ENCODE assay signal across 23 mouse cellular contexts in the genomic region with DNA sequence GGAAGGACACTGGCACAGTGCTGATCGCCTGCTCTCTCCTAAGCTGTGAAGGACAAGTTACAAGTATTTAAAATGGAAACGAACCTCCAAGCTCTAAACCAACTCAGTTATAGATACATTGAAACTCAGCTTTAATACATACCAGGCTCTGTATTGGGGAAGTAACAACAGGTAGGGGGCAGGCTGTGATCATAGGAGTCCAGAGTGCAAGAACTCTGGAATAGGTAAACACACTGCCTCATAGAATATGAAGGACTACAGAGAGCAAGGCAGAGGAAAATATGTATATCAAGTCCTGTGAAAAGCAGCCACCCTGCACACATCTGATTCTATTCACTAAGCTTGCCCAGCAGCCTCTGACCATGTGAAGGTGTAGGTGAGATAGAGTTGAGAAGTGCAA.
DNase-seq lines count a peak whose midpoint lies in the region; ATAC-seq and TF ChIP-seq lines count a peak whose summit lies in the region.
"Had no signal": no experiment of that assay in that cellular context is flagged by ENCODE, and none has a peak within 500 bp of the region (broad histone marks: within the 10 kb centered on the region; RNA-seq: fewer than 3 reads in every experiment).

No protein-coding gene starts in this region.

- peak; percentile 41; the same call in 1 of the 2 replicates for ATAC-seq in frontal cortex, adult (ENCODE audit: low TSS enrichment)
- ATAC-seq in midbrain, embryonic 14.5 days (ENCODE audit: low FRiP score, low TSS enrichment) = no peak
- no peak for ATAC-seq in midbrain, embryonic 16.5 days
- ATAC-seq in stomach, postnatal 0 days (ENCODE audit: low FRiP score, low TSS enrichment) = no peak
- ATAC-seq: forebrain, embryonic 15.5 days had no signal

- H3K4me2 ChIP-seq in midbrain, embryonic 14.5 days (ENCODE audit: low read length) = no peak overlapping the region
- no peak overlapping the region for H3K4me2 ChIP-seq in midbrain, embryonic 16.5 days (ENCODE audit: low read length)
- no peak overlapping the region for H3K4me2 ChIP-seq in stomach, postnatal 0 days (replicated peaks; ENCODE audit: low read depth)
- H3K4me2 ChIP-seq: forebrain, embryonic 15.5 days; heart, embryonic 13.5 days; limb, embryonic 13.5 days; lung, embryonic 15.5 days; midbrain, embryonic 12.5 days; neural tube, embryonic 15.5 days; stomach, embryonic 15.5 days had no signal

- no peak overlapping the region for H3K9ac ChIP-seq in midbrain, embryonic 14.5 days (replicated peaks; ENCODE audit: low read length)
- H3K9ac ChIP-seq in midbrain, embryonic 16.5 days (ENCODE audit: low read depth, low read length) = no peak overlapping the region
- H3K9ac ChIP-seq in stomach, postnatal 0 days (ENCODE audit: low read length) = no peak overlapping the region
- H3K9ac ChIP-seq: forebrain, embryonic 15.5 days; heart, embryonic 13.5 days; limb, embryonic 13.5 days; lung, embryonic 15.5 days; midbrain, embryonic 12.5 days; neural tube, embryonic 15.5 days; stomach, embryonic 15.5 days had no signal

- TF ChIP-seq CTCF in layer of hippocampus, adult 2 months (conservative IDR thresholded peaks at IDR 0.05) = peak; percentile 50
- peak; percentile 55 for TF ChIP-seq CTCF in stomach, postnatal 0 days (IDR thresholded peaks at IDR 0.05; ENCODE audit: low read depth)

- no peak overlapping the region for H3K4me3 ChIP-seq in layer of hippocampus, adult 2 months
- H3K4me3 ChIP-seq in midbrain, embryonic 14.5 days (replicated peaks; ENCODE audit: low read depth, low read length) = no peak overlapping the region
- H3K4me3 ChIP-seq in midbrain, embryonic 16.5 days (ENCODE audit: low read depth, low read length) = no peak overlapping the region
- no peak overlapping the region for H3K4me3 ChIP-seq in stomach, postnatal 0 days (ENCODE audit: low read depth, low read length)
- H3K4me3 ChIP-seq: forebrain, embryonic 15.5 days; heart, embryonic 13.5 days; limb, embryonic 13.5 days; lung, embryonic 15.5 days; midbrain, embryonic 12.5 days; neural tube, embryonic 15.5 days; stomach, embryonic 15.5 days had no signal

- H3K4me1 ChIP-seq in midbrain, embryonic 14.5 days (ENCODE audit: control insufficient read depth, insufficient read depth, low read length) = no peaks in the 10 kb centered on the region
- no peaks in the 10 kb centered on the region for H3K4me1 ChIP-seq in midbrain, embryonic 16.5 days (ENCODE audit: control insufficient read depth, insufficient read depth, low read length)
- H3K4me1 ChIP-seq in stomach, postnatal 0 days (replicated peaks; ENCODE audit: control insufficient read depth, insufficient read depth) = no peaks in the 10 kb centered on the region
- H3K4me1 ChIP-seq: limb, embryonic 13.5 days; lung, embryonic 15.5 days; midbrain, embryonic 12.5 days; neural tube, embryonic 15.5 days; stomach, embryonic 15.5 days had no signal

- H3K27ac ChIP-seq in layer of hippocampus, adult 2 months = no peak overlapping the region
- no peak overlapping the region for H3K27ac ChIP-seq in midbrain, embryonic 14.5 days (replicated peaks; ENCODE audit: low read depth, low read length)
- no peak overlapping the region for H3K27ac ChIP-seq in midbrain, embryonic 16.5 days (ENCODE audit: low read length)
- no peak overlapping the region for H3K27ac ChIP-seq in stomach, postnatal 0 days (replicated peaks)
- H3K27ac ChIP-seq: forebrain, embryonic 15.5 days; heart, embryonic 13.5 days; limb, embryonic 13.5 days; lung, embryonic 15.5 days; midbrain, embryonic 12.5 days; neural tube, embryonic 15.5 days; stomach, embryonic 15.5 days had no signal

- no peaks in the 10 kb centered on the region for H3K27me3 ChIP-seq in midbrain, embryonic 14.5 days (ENCODE audit: control insufficient read depth, insufficient read depth, low read length)
- H3K27me3 ChIP-seq in midbrain, embryonic 16.5 days (ENCODE audit: control insufficient read depth, insufficient read depth, low read depth, low read length) = no peaks in the 10 kb centered on the region
- H3K27me3 ChIP-seq in stomach, postnatal 0 days (ENCODE audit: control insufficient read depth, insufficient read depth, low read length) = no peaks in the 10 kb centered on the region
- H3K27me3 ChIP-seq: forebrain, embryonic 15.5 days; heart, embryonic 13.5 days; limb, embryonic 13.5 days; lung, embryonic 15.5 days; midbrain, embryonic 12.5 days; neural tube, embryonic 15.5 days; stomach, embryonic 15.5 days had no signal

- H3K9me3 ChIP-seq in midbrain, embryonic 14.5 days (ENCODE audit: control insufficient read depth, low read length) = no peaks in the 10 kb centered on the region
- no peaks in the 10 kb centered on the region for H3K9me3 ChIP-seq in midbrain, embryonic 16.5 days (replicated peaks; ENCODE audit: control insufficient read depth, low read length, poor library complexity, severe bottlenecking)
- H3K9me3 ChIP-seq in stomach, postnatal 0 days (ENCODE audit: control insufficient read depth, low read length) = no peaks in the 10 kb centered on the region
- H3K9me3 ChIP-seq: forebrain, embryonic 15.5 days; heart, embryonic 13.5 days; limb, embryonic 13.5 days; lung, embryonic 15.5 days; midbrain, embryonic 12.5 days; neural tube, embryonic 15.5 days; stomach, embryonic 15.5 days had no signal

- 86% methylated on average over 2 of the region's 2 CpGs for WGBS in midbrain, embryonic 14.5 days
- 82% methylated on average over 2 of the region's 2 CpGs for WGBS in midbrain, embryonic 16.5 days
- WGBS in stomach, postnatal 0 days = 84% methylated on average over 2 of the region's 2 CpGs

- TF ChIP-seq EP300 in stomach, postnatal 0 days (optimal IDR thresholded peaks at IDR 0.05) = no peak

- no peak for DNase-seq in frontal cortex, postnatal 14 days (ENCODE audit: low spot score in 2 of 2)
- DNase-seq in layer of hippocampus, adult 2 months (ENCODE audit: low spot score in 2 of 2) = no peak
- no peak for DNase-seq in layer of hippocampus, postnatal 36 days
- DNase-seq in midbrain, embryonic 14.5 days = peak; percentile 18
- no peak for DNase-seq in stomach, postnatal 0 days (ENCODE audit: low spot score)
- DNase-seq in adrenal gland, postnatal 4 days (ENCODE audit: low spot score in 2 of 2) = no peak
- DNase-seq: adrenal gland, adult 2 months; cerebellum, postnatal 10 days; embryo, embryonic 11 days; kidney, adult 8-10 months; kidney, postnatal 4 days; right cerebral cortex, postnatal 14 days; spleen, adult 18-20 months; thymus, adult 2 months had no signal

- H3K36me3 ChIP-seq in midbrain, embryonic 14.5 days (ENCODE audit: control insufficient read depth, insufficient read depth, low read length) = no peaks in the 10 kb centered on the region
- H3K36me3 ChIP-seq in midbrain, embryonic 16.5 days (ENCODE audit: control insufficient read depth, insufficient read depth, low read length) = no peaks in the 10 kb centered on the region
- no peaks in the 10 kb centered on the region for H3K36me3 ChIP-seq in stomach, postnatal 0 days (ENCODE audit: control insufficient read depth, insufficient read depth, low read length)
- H3K36me3 ChIP-seq: forebrain, embryonic 15.5 days; heart, embryonic 13.5 days; limb, embryonic 13.5 days; lung, embryonic 15.5 days; midbrain, embryonic 12.5 days; neural tube, embryonic 15.5 days; stomach, embryonic 15.5 days had no signal
